Mouse (Mus musculus) neural tube, embryonic 11.5 days (tissue): ENCODE measurements around the gene Tcaf3. TPM values are rescaled to one million over a fixed set of nuclear protein-coding genes. Genes with fewer than 3 reads are reported as not detected.
A peak's percentile ranks its signal among the peaks of the same experiment; 100 is the strongest.

Source experiments
- ATAC-seq: fragments of 200-750 bp; cut with Nextera tagmentation; 2 replicates; pipeline ENCODE4 v1.8.0; 2017; ENCODE audit warnings: moderate number of reproducible peaks, mild to moderate bottlenecking, moderate TSS enrichment, moderate library complexity; ENCODE audit not compliant: insufficient read depth, low FRiP score, low TSS enrichment
- DNase-seq: peaks from one replicate; pipeline ENCODE4 v3.0.0-alpha.2; 2015; ENCODE audit warnings: low spot score
- H3K27ac ChIP-seq: fragments of 300-500 bp; sonication (generic); 2 replicates; pipeline ENCODE4 v1.5.1; 2014; ENCODE audit warnings: low read depth, mild to moderate bottlenecking, low read length
- H3K27me3 ChIP-seq: fragments of 300-500 bp; sonication (generic); 2 replicates; pipeline ENCODE4 v1.6.1; 2014; ENCODE audit warnings: mild to moderate bottlenecking, low read length, mixed read lengths; ENCODE audit not compliant: control insufficient read depth, insufficient read depth
- H3K36me3 ChIP-seq: fragments of 300-500 bp; sonication (generic); 2 replicates; pipeline ENCODE4 v1.6.1; 2014; ENCODE audit warnings: mild to moderate bottlenecking, low read length, moderate library complexity, mixed read lengths; ENCODE audit not compliant: control insufficient read depth, insufficient read depth
- H3K4me1 ChIP-seq: fragments of 300-500 bp; sonication (generic); 2 replicates; pipeline ENCODE4 v1.6.1; 2014; ENCODE audit warnings: low read length, mixed read lengths; ENCODE audit not compliant: control insufficient read depth, insufficient read depth
- H3K4me2 ChIP-seq: fragments of 300-500 bp; sonication (generic); 2 replicates; pipeline ENCODE4 v1.6.1; 2014; ENCODE audit warnings: low read depth, mild to moderate bottlenecking, moderate library complexity
- H3K4me3 ChIP-seq: fragments of 300-500 bp; sonication (generic); 2 replicates; pipeline ENCODE4 v1.5.1; 2014; ENCODE audit warnings: low read depth, low read length
- H3K9ac ChIP-seq: fragments of 300-500 bp; sonication (generic); 2 replicates; pipeline ENCODE4 v1.6.1; 2014; ENCODE audit warnings: mild to moderate bottlenecking, low read length
- H3K9me3 ChIP-seq: fragments of 300-500 bp; sonication (generic); 2 replicates; pipeline ENCODE4 v1.6.1; 2016; ENCODE audit warnings: low read length; ENCODE audit not compliant: control insufficient read depth
- WGBS: fragments of 180-500 bp; shearing (Covaris S2); extraction: QIAGEN DNeasy Blood & Tissue Kit; methylation state at CpG from one replicate; pipeline ENCODE4 v1.1.7; 2014; 5-methylcytosine and 5-hydroxymethylcytosine counted together
- polyA plus RNA-seq: library from polyadenylated mRNA; unstranded; fragments of >200 nt; fragmentation: Nextera tagmentation; extraction: Ambion mirVana; gene quantifications from 2 replicates; pipeline ENCODE4 v1.2.1, GENCODE M21; 2014

Gene Tcaf3
- polyA plus RNA-seq, 1 experiment from 2014 or later = not detected

- Histone ChIP-seq H3K36me3 (no peaks in the 10 kb centered on the region), H3K9ac (no peak overlapping the region), H3K4me3 (no peak overlapping the region), H3K9me3 (no peaks in the 10 kb centered on the region), H3K4me2 (no peak overlapping the region), H3K27ac (no peak overlapping the region), H3K27me3 (no peaks in the 10 kb centered on the region), H3K4me1 (no peaks in the 10 kb centered on the region)
- ATAC-seq (0 out of 2 replicates have a peak, but pooled peaks have one; percentile 60), DNase-seq (peak; percentile 72)
- WGBS = under 1% methylated on average over 7 of the region's 7 CpGs
Observed at GRCm38 (mm10) chr6:42583488-42583872, 14.0 kb downstream of the Tcaf3 start.

GRCm38 (mm10) chr6:42582741-42583487 is 14.6 kb downstream of the Tcaf3 start:
- no peak for DNase-seq
- 69% methylated on average over 9 of the region's 9 CpGs for WGBS
- H3K4me3 ChIP-seq = no peak overlapping the region
- no peaks in the 10 kb centered on the region for H3K27me3 ChIP-seq
- H3K4me2 ChIP-seq = no peak overlapping the region
- H3K9me3 ChIP-seq = no peaks in the 10 kb centered on the region
- no peak overlapping the region for H3K27ac ChIP-seq
- no peaks in the 10 kb centered on the region for H3K36me3 ChIP-seq
- ATAC-seq = no peak
- H3K9ac ChIP-seq = no peak overlapping the region
- no peaks in the 10 kb centered on the region for H3K4me1 ChIP-seq

GRCm38 (mm10) chr6:42578678-42579077 is 18.8 kb downstream of the Tcaf3 start:
- Histone ChIP-seq H3K27ac (no peak overlapping the region), H3K9me3 (no peaks in the 10 kb centered on the region), H3K4me1 (no peaks in the 10 kb centered on the region), H3K9ac (no peak overlapping the region), H3K4me2 (no peak overlapping the region), H3K36me3 (no peaks in the 10 kb centered on the region), H3K27me3 (no peaks in the 10 kb centered on the region), H3K4me3 (no peak overlapping the region)
- ATAC-seq (no peak), DNase-seq (no peak)
- WGBS = 88% methylated on average over 4 of the region's 4 CpGs

GRCm38 (mm10) chr6:42577433-42577832 is 20.1 kb downstream of the Tcaf3 start:
- Histone ChIP-seq H3K27me3 (no peaks in the 10 kb centered on the region), H3K4me2 (no peak overlapping the region), H3K27ac (no peak overlapping the region), H3K4me3 (no peak overlapping the region), H3K36me3 (no peaks in the 10 kb centered on the region), H3K9me3 (no peaks in the 10 kb centered on the region), H3K9ac (no peak overlapping the region), H3K4me1 (no peaks in the 10 kb centered on the region)
- ATAC-seq (no peak), DNase-seq (no peak)
- WGBS = 86% methylated on average over 2 of the region's 2 CpGs

- no peaks in the 10 kb centered on the region for H3K36me3 ChIP-seq
- H3K27me3 ChIP-seq = no peaks in the 10 kb centered on the region
- DNase-seq = no peak
- H3K9ac ChIP-seq = no peak overlapping the region
- no peak overlapping the region for H3K4me3 ChIP-seq
- no peak overlapping the region for H3K27ac ChIP-seq
- no peaks in the 10 kb centered on the region for H3K9me3 ChIP-seq
- H3K4me2 ChIP-seq = no peak overlapping the region
- no peaks in the 10 kb centered on the region for H3K4me1 ChIP-seq
- no peak for ATAC-seq
- 72% methylated on average over 2 of the region's 2 CpGs for WGBS
Observed at GRCm38 (mm10) chr6:42568205-42568604, 29.3 kb downstream of the Tcaf3 start.

- no peak for DNase-seq
- 90% methylated on average over 2 of the region's 2 CpGs for WGBS
- no peaks in the 10 kb centered on the region for H3K9me3 ChIP-seq
- ATAC-seq = no peak
- no peak overlapping the region for H3K4me3 ChIP-seq
- no peaks in the 10 kb centered on the region for H3K4me1 ChIP-seq
- no peak overlapping the region for H3K9ac ChIP-seq
- no peaks in the 10 kb centered on the region for H3K36me3 ChIP-seq
- no peaks in the 10 kb centered on the region for H3K27me3 ChIP-seq
- H3K4me2 ChIP-seq = no peak overlapping the region
- no peak overlapping the region for H3K27ac ChIP-seq
Observed at GRCm38 (mm10) chr6:42566076-42566598, 31.4 kb downstream of the Tcaf3 start.

GRCm38 (mm10) chr6:42562280-42562679 is 35.2 kb downstream of the Tcaf3 start:
- Histone ChIP-seq H3K27ac (no peak overlapping the region), H3K36me3 (no peaks in the 10 kb centered on the region), H3K4me2 (no peak overlapping the region), H3K9ac (no peak overlapping the region), H3K27me3 (no peaks in the 10 kb centered on the region), H3K9me3 (no peaks in the 10 kb centered on the region), H3K4me1 (no peaks in the 10 kb centered on the region), H3K4me3 (no peak overlapping the region)
- WGBS = 85% methylated on average over 2 of the region's 2 CpGs
- no peak for DNase-seq
- no peak for ATAC-seq

- Histone ChIP-seq H3K27ac (no peak overlapping the region), H3K36me3 (no peaks in the 10 kb centered on the region), H3K4me1 (no peaks in the 10 kb centered on the region), H3K4me3 (no peak overlapping the region), H3K4me2 (no peak overlapping the region), H3K9me3 (no peaks in the 10 kb centered on the region), H3K9ac (no peak overlapping the region), H3K27me3 (no peaks in the 10 kb centered on the region)
- ATAC-seq = no peak
- 80% methylated on average over 5 of the region's 5 CpGs for WGBS
- DNase-seq = no peak
Observed at GRCm38 (mm10) chr6:42560885-42561284, 36.6 kb downstream of the Tcaf3 start.

- Histone ChIP-seq H3K27me3 (no peaks in the 10 kb centered on the region), H3K9ac (no peak overlapping the region), H3K36me3 (no peaks in the 10 kb centered on the region), H3K4me2 (no peak overlapping the region), H3K4me3 (no peak overlapping the region), H3K4me1 (no peaks in the 10 kb centered on the region), H3K9me3 (no peaks in the 10 kb centered on the region), H3K27ac (no peak overlapping the region)
- ATAC-seq (no peak), DNase-seq (no peak)
- 94% methylated on average over 14 of the region's 14 CpGs for WGBS
Observed at GRCm38 (mm10) chr6:42558641-42559040, 38.9 kb downstream of the Tcaf3 start.
